Mouse (Mus musculus) brain, embryonic 14.5 days (tissue): ENCODE data around the gene Rspry1.

Experiments
- CTCF ChIP-seq: fragments of 200-500 bp; IDR thresholded peaks from 2 replicates; pipeline ENCODE4 v1.5.1; 2012; ENCODE audit warnings: inconsistent platforms, mild to moderate bottlenecking, moderate library complexity, borderline replicate concordance; ENCODE audit not compliant: insufficient read depth, insufficient read length; ENCODE audit errors: extremely low read depth
- POLR2A ChIP-seq: fragments of 200-500 bp; IDR thresholded peaks from 2 replicates; pipeline ENCODE4 v1.6.1; 2012; ENCODE audit warnings: mild to moderate bottlenecking, inconsistent platforms, borderline replicate concordance; ENCODE audit not compliant: poor library complexity, insufficient read depth, insufficient read length, severe bottlenecking; ENCODE audit errors: extremely low read depth

- TF ChIP-seq CTCF (no peak), POLR2A (no peak)
Observed at GRCm38 (mm10) chr8:94641183-94641582, 39.4 kb downstream of the Rspry1 start.
